Mouse (Mus musculus) natural killer cell, adult 2 months (primary cell): ENCODE data around the gene Chchd1.

ENCODE experiments used
- DNase-seq, 2 experiments: peaks; one replicate each; pipeline ENCODE4 v3.0.0; 2022; ENCODE audit warnings: low spot score in 2 of 2

The Chchd1 gene

DNA sequence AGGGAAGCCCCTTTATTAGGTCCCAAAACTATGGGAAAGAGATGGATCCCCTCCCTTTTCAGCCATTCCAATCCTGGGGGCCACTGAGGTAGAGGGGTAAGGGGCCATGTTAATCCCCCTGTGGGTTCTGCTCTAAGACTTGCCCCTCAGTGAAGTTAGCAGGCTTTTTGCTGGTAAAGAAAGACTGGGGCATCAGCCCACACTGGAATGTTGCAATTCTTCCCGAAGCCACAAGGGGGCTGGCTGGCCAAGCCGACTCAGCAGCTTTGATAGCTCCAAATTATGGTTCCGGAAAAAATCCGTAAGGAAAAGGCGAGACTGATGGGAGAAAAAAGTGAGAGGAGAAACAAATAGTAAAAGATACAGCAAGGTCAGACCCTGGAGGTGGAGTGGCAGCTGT is 21.2 kb downstream of the Chchd1 start:
- DNase-seq: peak; percentile 22 to 49

DNA sequence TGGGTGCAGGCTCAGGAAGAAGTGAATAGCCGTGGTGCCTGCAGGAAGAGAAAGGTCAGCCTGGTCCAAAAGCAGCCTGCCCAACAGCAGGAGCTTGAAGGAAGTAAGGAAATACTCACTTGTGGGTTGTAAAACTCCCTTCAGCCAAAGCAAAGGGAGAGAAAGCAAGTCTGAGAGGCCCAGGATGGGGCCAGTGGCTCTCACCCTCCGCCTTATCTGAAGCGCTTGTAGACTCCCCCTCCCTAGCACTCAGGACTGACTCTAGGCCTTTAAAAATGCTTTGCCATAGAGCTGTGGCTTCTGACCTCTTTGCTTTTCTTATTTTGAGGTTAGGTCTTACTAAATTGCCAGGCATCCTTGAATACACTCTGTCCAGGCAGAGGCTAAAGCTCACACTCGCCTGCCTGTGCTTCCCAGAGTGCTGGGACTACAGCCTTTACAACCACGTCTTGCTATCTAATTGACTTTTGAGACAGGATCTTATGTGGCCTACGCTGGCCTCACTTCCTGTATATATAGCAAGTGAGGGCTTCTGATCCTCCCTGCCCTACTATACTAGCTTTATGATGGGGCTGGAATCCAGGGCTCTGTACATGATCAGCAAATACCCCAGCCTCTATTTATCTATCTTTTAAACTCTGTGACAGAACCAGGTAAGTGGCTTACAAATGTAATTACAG is 23.0 kb downstream of the Chchd1 start:
- DNase-seq: no peak

GRCm38 (mm10) chr14:20729871-20730270 is 27.1 kb downstream of the Chchd1 start:
- DNase-seq: no peak

DNA sequence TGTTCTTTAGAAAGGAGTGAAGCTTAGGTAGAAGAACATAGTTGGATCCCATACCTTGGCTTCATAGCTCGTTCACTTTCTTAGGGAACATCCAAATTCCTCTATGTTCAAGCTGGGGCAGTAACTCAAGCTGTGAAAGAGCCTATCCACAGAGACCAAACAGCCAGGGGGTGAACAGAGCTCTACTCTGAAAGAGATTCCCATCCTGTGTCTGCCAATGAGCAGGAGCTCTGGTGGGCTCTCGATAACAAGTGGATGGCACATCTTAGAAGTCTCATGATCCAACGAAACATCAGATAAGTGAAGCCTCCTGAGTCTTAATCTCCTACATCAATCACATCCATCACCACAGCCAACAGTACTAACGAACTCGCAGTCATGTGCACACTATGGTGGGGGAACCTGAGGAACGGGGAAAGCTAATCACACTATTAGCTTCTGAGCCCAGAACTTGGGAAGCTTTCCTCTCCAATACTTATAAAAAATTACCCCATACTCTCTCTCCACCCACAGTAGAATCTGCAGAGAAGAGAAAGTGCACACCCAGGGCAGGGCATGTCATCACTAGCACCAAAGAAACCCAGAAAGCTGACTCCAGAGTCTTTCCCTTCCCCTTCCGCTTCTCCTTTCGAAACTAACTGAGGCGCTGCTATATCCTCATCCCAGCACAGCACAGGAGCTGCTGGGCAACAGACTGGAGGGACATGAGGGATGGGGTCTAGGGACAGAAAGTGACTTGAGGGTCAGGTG is 28.2 kb downstream of the Chchd1 start:
- DNase-seq: no peak

GRCm38 (mm10) chr14:20733041-20733951 is 30.5 kb downstream of the Chchd1 start:
- no peak for DNase-seq

DNA sequence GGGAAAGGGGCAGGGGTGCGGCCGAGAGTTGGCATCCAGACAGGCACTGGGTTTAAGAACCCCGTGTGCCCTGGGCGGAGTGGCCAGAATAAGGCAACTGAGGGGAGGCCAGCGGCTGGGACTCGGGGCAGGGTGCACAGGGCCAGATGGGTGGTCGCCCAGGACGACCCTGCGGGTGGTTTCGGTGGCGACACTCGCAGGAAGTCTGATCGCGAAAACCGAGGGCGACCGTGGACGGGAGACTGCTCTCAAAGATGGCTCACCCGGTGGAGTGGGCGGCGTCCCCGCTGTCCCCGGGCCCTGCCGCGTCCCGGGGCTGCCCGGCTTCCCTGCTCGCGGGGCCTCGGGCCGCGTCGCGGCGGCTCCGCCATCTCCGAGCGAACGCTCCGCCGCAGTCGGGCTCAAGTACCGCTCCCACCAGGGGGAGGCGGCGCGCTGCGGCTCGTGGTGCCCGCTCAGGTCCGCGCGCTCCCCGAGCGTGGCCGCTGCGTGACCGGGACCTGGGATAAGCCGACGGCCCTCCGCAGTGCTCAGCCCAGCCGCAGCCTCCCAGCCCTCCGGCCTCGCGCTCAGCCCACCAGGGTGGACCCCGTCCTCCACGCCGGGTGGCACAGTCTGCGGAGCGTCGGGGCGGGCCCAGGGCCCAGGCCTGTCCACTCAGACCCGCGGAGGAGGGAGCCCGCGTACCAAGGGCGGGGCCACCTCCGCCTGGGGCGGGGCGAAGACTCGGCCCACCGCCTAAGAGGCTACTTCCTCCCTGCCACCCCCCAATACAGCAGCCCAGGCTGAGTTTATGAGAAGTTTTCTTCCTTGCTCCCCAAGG is 31.4 kb downstream of the Chchd1 start, which contains the start of gene Ndst2:
Ndst2 (minus strand) TSS at position 611 of the 823 bp plus-strand sequence.
- DNase-seq: peak; percentile 82 to 86

DNA sequence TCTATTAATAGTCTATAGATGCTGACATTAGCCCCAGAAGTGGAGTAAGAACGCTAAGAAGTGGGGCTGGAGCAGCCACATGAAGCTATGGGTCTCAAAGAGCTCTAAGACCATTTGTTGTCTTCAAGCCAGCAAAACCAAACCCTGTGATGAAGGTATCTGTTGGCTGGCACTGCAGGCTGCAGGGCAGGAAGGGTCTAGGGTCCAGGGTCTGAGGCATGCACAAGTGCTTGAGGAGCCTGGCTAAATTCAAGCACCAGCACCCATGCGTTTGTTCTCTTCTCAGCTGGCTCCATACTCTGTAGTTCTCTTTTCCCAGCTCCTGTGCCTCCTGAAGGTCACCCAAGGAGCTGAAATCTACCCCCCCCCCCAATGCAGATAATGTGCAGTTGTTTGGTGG is 32.2 kb downstream of the Chchd1 start:
- no peak for DNase-seq

GRCm38 (mm10) chr14:20735892-20736390 is 33.1 kb downstream of the Chchd1 start:
- no peak for DNase-seq

DNA sequence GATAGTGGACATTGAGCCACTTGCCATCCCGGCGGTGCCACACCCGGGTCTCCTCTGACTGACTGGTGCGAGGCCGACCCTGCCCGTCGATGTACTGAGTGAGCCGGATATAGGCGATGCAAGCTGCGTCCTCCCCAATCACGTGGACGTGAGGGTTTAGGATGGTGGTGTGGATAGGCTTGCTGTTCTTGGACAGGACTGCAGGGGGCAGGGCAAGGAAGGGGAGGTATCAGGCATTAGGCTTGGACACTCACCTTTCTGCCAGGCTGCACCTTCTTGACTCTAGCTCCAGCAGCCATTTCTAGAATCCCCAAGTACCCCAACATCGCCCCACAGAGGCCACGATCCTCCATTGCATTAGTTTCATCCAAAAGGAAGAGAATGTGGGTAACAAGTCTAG is 34.5 kb downstream of the Chchd1 start:
- peak; percentile 33 to 53 for DNase-seq

GRCm38 (mm10) chr14:20738511-20738910 is 35.7 kb downstream of the Chchd1 start:
- DNase-seq: no peak

- no peak for DNase-seq
Observed at GRCm38 (mm10) chr14:20741301-20741700, 38.5 kb downstream of the Chchd1 start.

GRCm38 (mm10) chr14:20743614-20744013 is 40.8 kb downstream of the Chchd1 start:
- no peak for DNase-seq

DNA sequence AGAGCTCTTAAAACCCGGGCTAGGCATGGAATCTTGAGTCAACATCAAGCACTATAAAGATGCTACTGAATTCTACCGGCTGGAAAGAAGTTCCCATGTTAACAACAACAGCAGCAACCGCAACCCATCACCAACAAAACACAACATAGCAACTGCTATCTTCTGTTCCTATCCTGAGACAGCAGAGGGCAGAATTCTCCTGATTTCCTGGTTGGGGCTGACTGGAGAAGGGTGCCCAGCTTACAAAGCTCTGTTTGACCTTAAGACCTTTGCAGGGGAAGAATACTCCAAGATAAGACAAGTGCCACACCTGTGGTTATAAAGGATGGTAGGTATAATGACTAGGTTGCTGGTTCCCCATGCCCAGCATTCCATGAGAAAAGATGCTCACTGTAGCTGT is 44.1 kb downstream of the Chchd1 start:
- DNase-seq: no peak

DNA sequence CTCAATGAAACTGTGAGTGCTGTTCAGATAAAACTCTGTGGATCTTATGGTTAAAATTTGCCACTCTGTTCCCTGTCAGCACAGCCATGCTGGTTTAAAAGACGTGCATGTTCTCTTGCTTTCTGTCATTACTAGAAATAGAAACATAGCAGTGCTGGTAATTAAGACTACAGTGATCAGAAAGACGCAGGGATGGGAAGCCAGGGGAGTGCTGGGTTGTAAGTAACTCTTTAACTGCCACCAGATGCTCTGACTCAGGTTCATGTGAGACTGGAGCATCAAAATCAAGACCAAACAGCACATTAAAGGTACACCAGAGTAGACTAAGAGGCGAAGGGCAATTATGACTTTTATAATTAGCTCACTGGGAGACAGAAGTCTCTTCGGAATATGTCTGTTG is 45.6 kb downstream of the Chchd1 start:
- DNase-seq: no peak

DNA sequence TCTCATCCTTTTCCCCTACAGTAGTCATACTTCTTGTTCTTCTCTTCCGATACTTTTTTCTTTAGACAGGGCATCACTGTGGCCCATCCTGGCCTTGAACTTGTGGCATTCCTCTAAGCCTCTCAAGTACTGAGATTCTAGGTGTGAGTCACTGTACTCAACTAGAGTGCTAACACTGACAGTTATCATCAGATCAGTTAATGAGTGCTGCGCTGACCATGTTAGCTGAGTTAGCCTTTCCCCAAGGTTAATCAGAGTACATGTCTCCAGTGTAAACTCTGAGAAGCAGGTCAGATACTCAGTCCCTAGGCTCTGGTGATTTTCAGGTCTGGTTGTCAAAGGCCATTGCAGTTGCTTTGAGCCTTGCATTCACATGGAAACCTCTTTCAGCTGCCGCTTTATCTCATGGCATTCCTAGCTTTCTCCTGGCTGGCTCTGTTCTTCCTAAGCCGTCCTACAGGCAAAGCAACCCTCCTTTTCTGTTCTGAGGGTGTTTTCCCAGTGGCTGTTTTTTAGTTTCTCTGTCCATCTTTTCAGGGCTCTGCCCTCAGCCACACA is 46.8 kb downstream of the Chchd1 start:
- DNase-seq: no peak

DNA sequence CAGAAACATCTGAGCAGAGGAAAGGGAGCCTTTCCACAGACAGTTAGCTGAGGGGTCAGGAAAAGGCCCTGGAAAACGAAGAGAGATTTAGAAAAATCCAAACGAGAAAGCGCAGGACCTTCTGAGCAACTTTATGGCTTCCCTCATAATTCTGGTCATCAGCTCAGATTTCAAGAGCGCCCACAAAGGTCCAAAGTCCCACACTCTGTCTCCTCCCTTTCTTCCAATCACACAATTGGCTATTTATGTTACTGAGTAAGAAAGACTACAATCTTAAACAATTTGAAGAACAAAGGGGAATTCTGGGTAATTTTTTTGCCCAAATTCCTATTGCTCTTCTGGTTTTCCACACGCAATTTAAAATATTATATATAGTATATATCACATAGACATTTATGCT is 47.7 kb downstream of the Chchd1 start:
- no peak for DNase-seq

DNA sequence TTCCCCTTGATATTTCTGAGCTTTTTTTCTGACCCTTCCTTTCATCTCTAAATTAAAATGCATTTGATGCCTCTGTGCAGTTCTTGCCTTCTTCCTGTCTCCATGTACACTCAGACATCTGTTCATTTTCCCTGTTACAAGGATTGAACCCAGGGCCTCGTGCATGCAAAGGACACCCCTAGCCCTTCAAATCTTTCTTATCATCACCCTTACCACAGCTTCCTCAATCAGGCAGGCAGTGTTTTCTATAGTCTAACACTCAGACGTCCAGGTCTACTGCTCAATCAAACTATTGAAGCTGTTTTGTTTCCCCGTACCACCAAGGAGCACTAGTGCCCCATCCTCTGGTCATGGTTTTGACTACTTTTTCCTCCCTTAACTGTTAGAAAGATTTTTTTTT is 51.0 kb downstream of the Chchd1 start:
- no peak for DNase-seq
